Mouse (Mus musculus): ENCODE measurements around the gene Abcb8. TPM values are rescaled to one million over a fixed set of nuclear protein-coding genes. Genes with fewer than 3 reads are reported as not detected.

Abcb8 gene
- polyA plus RNA-seq, 1 experiment from 2014 or later = 55.0 TPM

DNA sequence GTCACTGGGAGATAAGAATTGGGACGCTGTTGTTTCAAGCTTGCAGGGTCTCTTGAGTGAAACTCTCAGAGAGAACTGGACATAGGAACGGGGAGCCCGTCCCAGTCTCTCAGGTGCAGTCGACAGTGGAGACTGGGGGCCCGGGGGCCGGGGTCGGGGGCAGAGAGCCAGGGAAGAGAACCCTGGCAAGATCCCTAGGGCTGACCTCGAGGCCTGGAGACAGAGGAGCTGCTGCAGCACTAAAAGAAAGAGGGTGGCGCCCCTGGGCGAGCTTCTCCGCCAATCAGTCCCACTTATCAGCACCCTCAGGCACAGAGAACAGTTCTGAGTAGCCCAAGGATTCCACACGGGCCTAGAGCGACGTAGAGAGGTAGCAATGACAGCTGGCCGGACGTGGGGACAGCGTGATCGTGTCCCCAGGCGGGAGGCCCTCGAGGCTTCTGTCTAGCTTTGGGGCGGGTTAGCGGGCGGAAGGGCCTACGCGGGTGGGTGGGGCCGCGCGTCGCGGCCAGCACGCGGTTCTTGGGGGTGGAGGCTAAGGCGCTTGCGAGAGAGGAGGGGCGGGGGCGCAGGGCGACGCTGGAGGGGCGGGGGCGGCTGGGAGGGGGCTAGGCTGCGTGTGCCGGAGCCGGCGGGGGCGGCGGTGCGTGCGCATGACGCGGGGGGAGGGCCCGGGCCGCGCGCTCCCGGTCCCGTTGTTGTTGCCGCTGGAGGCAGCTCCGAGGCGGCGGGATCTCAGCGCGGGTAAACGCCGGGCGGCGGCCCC, 58.0 kb downstream of the Abcb8 start:
- 4% methylated on average over 38 of the region's 66 CpGs for WGBS
- H3K9me3 ChIP-seq (ENCODE audit: control insufficient read depth, low read length) = no peaks in the 10 kb centered on the region
- ATAC-seq (ENCODE audit: low FRiP score, low TSS enrichment) = peak; percentile 79
- H3K4me2 ChIP-seq (replicated peaks; ENCODE audit: low read depth, low read length) = peak overlapping the region; percentile 88
- H3K9ac ChIP-seq (ENCODE audit: low read depth, low read length) = peak overlapping the region; percentile 95
- no peaks in the 10 kb centered on the region for H3K27me3 ChIP-seq (ENCODE audit: control insufficient read depth, insufficient read depth, low read length)
- peaks cover 30% of the 10 kb centered on the region for H3K4me1 ChIP-seq (ENCODE audit: control insufficient read depth, insufficient read depth, low read length)
- peak overlapping the region; percentile 83 for H3K27ac ChIP-seq (ENCODE audit: low read depth, low read length)
- H3K36me3 ChIP-seq (ENCODE audit: control insufficient read depth, insufficient read depth, low read length) = 0 out of 2 replicates have a peak, but pooled peaks cover 2% of the 10 kb centered on the region
- peak overlapping the region; percentile 82 for H3K4me3 ChIP-seq (ENCODE audit: low read length)

DNA sequence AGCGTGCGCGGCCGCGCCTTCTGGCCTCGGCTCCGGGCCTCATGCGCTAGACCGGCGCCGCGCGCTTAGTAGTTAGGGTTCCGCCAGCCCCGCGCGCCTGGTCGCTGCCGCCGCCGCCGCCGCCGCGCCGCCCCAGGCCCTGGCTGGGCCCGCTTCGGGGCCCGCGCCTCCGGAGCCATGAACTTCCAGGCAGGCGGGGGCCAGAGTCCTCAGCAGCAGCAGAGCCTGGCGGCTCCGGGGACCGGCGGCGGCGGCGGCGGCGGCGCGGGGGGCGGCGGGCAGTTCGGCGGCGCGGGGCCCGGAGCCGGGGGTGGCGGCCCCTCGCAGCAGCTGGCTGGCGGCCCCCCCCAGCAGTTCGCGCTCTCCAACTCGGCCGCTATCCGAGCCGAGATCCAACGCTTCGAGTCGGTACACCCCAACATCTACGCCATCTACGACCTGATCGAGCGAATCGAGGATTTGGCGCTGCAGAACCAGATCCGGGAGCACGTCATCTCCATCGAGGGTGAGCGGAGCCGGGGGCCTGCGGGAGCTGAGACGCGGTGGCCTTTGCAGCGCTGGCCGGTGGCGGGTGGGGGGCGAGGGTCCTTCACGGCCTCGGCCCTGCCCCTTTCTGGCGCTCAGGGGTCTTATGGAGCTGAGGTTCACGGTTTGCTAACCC, 58.7 kb downstream of the Abcb8 start, which contains the start of gene Agap3:
Agap3 (plus strand) TSS at position 148 of the 661 bp plus-strand sequence.
- H3K9me3 ChIP-seq (ENCODE audit: control insufficient read depth, low read length) = no peaks in the 10 kb centered on the region
- ATAC-seq (ENCODE audit: low FRiP score, low TSS enrichment) = 0 out of 2 replicates have a peak, but pooled peaks have one; percentile 1
- H3K27ac ChIP-seq (ENCODE audit: low read depth, low read length) = peak within 1 kb of the TSS; percentile 83
- peak within 1 kb of the TSS; percentile 88 for H3K4me2 ChIP-seq (replicated peaks; ENCODE audit: low read depth, low read length)
- H3K9ac ChIP-seq (ENCODE audit: low read depth, low read length) = peak within 1 kb of the TSS; percentile 95
- peaks cover 2% of the 10 kb centered on the region; the same call in 1 of the 2 replicates for H3K36me3 ChIP-seq (ENCODE audit: control insufficient read depth, insufficient read depth, low read length)
- H3K27me3 ChIP-seq (ENCODE audit: control insufficient read depth, insufficient read depth, low read length) = no peaks in the 10 kb centered on the region
- peaks cover 30% of the 10 kb centered on the region for H3K4me1 ChIP-seq (ENCODE audit: control insufficient read depth, insufficient read depth, low read length)
- H3K4me3 ChIP-seq (ENCODE audit: low read length) = peak within 1 kb of the TSS; percentile 82
- under 1% methylated on average over 73 of the region's 85 CpGs for WGBS

DNA sequence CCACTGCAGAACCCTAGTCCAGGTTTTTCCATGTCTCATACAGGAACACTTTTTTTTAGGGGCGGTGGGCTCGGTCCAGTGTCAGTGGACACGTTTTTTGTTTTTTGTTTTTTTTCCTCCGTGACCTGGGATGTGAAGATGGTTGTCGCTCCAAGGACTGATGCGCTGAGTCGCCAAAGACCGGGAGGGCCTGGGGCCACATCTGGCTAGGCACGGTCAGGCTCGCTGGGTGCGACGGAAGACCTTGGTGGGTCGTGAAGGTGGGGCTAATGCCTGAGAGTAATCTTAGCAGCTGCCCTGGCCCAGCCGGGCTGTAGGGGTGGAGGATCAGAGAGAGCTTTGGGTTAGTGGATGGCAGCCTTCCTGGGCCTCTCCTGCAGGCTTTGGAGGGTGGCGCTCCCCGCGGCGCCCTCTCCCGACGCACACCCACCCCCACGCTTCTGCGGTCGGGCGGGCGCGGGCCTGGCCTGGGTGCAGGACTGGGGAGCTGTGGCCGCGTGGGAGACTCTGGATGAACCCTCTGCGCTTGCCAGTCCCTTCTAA, 59.3 kb downstream of the Abcb8 start:
- Histone ChIP-seq H3K4me1 (ENCODE audit: control insufficient read depth, insufficient read depth, low read length) (peaks cover 30% of the 10 kb centered on the region), H3K4me2 (replicated peaks; ENCODE audit: low read depth, low read length) (peak overlapping the region; percentile 88), H3K9me3 (ENCODE audit: control insufficient read depth, low read length) (no peaks in the 10 kb centered on the region), H3K36me3 (ENCODE audit: control insufficient read depth, insufficient read depth, low read length) (peaks cover 2% of the 10 kb centered on the region; the same call in 1 of the 2 replicates), H3K9ac (ENCODE audit: low read depth, low read length) (peak overlapping the region; percentile 95), H3K27ac (ENCODE audit: low read depth, low read length) (peak overlapping the region; percentile 83), H3K4me3 (ENCODE audit: low read length) (peak overlapping the region; percentile 82), H3K27me3 (ENCODE audit: control insufficient read depth, insufficient read depth, low read length) (no peaks in the 10 kb centered on the region)
- WGBS = under 1% methylated on average over 29 of the region's 29 CpGs
- ATAC-seq (ENCODE audit: low FRiP score, low TSS enrichment) = peak; percentile 16; the same call in 1 of the 2 replicates

DNA sequence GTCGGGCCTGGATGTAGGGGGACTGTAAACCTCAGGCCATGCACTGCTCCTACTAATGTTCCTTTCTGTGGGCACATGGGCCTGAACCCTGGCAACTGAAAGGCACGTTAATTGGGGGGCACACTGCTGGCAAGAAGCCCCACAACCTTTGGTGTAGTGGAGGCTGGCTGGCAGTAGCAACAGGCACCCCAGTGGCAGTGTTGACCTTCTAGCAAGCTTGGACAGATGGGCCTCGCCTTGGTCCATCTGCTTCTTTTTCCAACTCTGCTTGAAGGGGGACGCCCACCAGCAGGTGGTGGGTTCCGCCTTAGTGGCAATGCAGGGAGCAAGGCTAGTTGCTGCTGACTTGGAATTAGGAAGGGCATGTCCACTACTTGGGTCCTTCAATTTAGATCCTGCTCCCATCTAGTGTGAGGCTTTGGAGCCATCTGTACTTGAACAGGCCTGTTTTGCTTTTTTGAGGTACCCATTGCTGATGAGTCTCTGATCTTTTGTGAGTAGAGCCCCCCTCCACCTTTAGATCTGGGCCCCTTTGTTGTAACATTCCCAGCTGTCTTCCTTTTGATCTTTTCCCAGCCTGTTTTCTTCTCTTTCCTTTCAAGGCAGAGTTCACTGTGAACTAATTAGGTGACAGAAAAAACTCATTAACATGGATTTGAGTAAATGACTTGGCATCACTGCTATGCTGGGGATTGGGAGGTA, 60.0 kb downstream of the Abcb8 start:
- H3K9ac ChIP-seq (ENCODE audit: low read depth, low read length) = peak overlapping the region; percentile 95
- peaks cover 27% of the 10 kb centered on the region for H3K4me1 ChIP-seq (ENCODE audit: control insufficient read depth, insufficient read depth, low read length)
- H3K9me3 ChIP-seq (ENCODE audit: control insufficient read depth, low read length) = no peaks in the 10 kb centered on the region
- WGBS = 13% methylated on average over 5 of the region's 5 CpGs
- H3K27me3 ChIP-seq (ENCODE audit: control insufficient read depth, insufficient read depth, low read length) = no peaks in the 10 kb centered on the region
- H3K4me2 ChIP-seq (replicated peaks; ENCODE audit: low read depth, low read length) = peak overlapping the region; percentile 88
- H3K27ac ChIP-seq (ENCODE audit: low read depth, low read length) = no peak overlapping the region
- ATAC-seq (ENCODE audit: low FRiP score, low TSS enrichment) = no peak
- H3K4me3 ChIP-seq (ENCODE audit: low read length) = peak overlapping the region; percentile 82
- H3K36me3 ChIP-seq (ENCODE audit: control insufficient read depth, insufficient read depth, low read length) = peaks cover 2% of the 10 kb centered on the region; the same call in 1 of the 2 replicates

DNA sequence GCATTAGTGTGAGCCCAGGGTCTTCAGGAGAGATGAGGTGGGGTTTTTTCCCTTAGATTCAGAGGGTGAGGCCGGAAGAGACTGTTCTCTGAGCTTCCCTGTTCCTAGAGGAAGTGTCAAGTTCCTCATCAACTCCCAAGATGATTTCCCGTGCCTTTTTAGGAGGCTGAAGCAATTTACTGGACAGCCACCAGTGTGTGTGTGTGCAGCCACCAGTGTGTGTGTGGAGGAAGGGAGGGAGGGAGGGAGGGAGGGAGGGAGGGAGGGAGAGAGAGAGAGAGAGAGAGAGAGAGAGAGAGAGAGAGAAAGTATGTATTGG, 60.5 kb downstream of the Abcb8 start:
- 12% methylated on average over 2 of the region's 2 CpGs for WGBS
- H3K4me3 ChIP-seq (ENCODE audit: low read length) = peak overlapping the region; percentile 82; the same call in 1 of the 2 replicates
- H3K36me3 ChIP-seq (ENCODE audit: control insufficient read depth, insufficient read depth, low read length) = peaks cover 2% of the 10 kb centered on the region; the same call in 1 of the 2 replicates
- ATAC-seq (ENCODE audit: low FRiP score, low TSS enrichment) = no peak
- peak overlapping the region; percentile 88 for H3K4me2 ChIP-seq (replicated peaks; ENCODE audit: low read depth, low read length)
- H3K27ac ChIP-seq (ENCODE audit: low read depth, low read length) = no peak overlapping the region
- H3K9me3 ChIP-seq (ENCODE audit: control insufficient read depth, low read length) = no peaks in the 10 kb centered on the region
- H3K4me1 ChIP-seq (ENCODE audit: control insufficient read depth, insufficient read depth, low read length) = peaks cover 27% of the 10 kb centered on the region
- H3K9ac ChIP-seq (ENCODE audit: low read depth, low read length) = peak overlapping the region; percentile 95; the same call in 1 of the 2 replicates
- no peaks in the 10 kb centered on the region for H3K27me3 ChIP-seq (ENCODE audit: control insufficient read depth, insufficient read depth, low read length)

DNA sequence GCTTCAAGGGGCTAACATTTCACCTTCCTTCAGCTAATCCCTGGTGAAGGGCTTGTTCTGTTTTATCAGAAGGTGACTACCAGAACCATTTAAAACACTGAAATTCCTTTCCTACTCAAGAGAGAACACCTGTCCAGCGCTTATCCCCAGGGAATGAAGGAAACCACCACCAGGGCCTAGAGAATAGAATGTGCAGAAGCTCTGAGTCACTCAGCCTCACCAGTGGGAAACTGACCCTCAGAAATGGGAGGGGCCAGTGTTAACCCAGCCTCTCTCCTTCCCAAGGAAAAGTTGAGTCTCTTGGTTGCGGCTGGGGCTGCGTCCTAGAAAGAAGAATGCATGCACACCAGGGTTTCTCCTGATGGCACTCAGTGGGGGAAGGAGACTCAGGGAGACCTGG, 61.6 kb downstream of the Abcb8 start:
- H3K9ac ChIP-seq (ENCODE audit: low read depth, low read length) = no peak overlapping the region; the same call in 1 of the 2 replicates

DNA sequence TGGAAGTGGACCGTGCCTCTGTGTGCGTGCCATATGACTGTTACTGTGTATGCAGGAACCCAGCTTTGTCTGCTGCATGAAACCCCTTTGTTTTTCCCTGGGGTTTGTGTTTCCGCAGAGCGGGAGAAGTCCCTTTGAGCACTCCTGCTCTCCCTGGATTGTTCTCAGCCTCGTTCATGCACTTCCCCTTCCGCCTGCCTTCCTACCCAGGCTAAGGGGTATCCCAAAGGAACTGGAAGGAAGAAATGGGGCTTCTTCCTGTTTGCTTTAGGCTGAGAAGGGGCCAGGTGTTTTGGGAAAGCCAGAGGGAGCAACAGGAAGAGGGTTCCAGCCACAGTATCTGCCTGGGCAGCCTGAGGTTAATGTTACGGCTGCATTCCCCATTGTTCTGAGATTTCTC, 62.1 kb downstream of the Abcb8 start:
- no peaks in the 10 kb centered on the region for H3K9me3 ChIP-seq (ENCODE audit: control insufficient read depth, low read length)
- no peak overlapping the region for H3K4me3 ChIP-seq (ENCODE audit: low read length)
- no peak overlapping the region; the same call in 1 of the 2 replicates for H3K9ac ChIP-seq (ENCODE audit: low read depth, low read length)
- peak overlapping the region; percentile 27; the same call in 1 of the 2 replicates for H3K27ac ChIP-seq (ENCODE audit: low read depth, low read length)
- H3K4me2 ChIP-seq (replicated peaks; ENCODE audit: low read depth, low read length) = no peak overlapping the region
- H3K4me1 ChIP-seq (ENCODE audit: control insufficient read depth, insufficient read depth, low read length) = peaks cover 27% of the 10 kb centered on the region
- H3K36me3 ChIP-seq (ENCODE audit: control insufficient read depth, insufficient read depth, low read length) = peaks cover 7% of the 10 kb centered on the region
- no peaks in the 10 kb centered on the region for H3K27me3 ChIP-seq (ENCODE audit: control insufficient read depth, insufficient read depth, low read length)
- 68% methylated on average over 7 of the region's 7 CpGs for WGBS
- ATAC-seq (ENCODE audit: low FRiP score, low TSS enrichment) = no peak

More for the DNA sequence above, 61.6 kb downstream of the Abcb8 start:
- Histone ChIP-seq H3K4me1 (ENCODE audit: control insufficient read depth, insufficient read depth, low read length) (peaks cover 27% of the 10 kb centered on the region), H3K27me3 (ENCODE audit: control insufficient read depth, insufficient read depth, low read length) (no peaks in the 10 kb centered on the region), H3K9me3 (ENCODE audit: control insufficient read depth, low read length) (no peaks in the 10 kb centered on the region), H3K36me3 (ENCODE audit: control insufficient read depth, insufficient read depth, low read length) (peaks cover 3% of the 10 kb centered on the region), H3K4me2 (replicated peaks; ENCODE audit: low read depth, low read length) (no peak overlapping the region), H3K4me3 (ENCODE audit: low read length) (no peak overlapping the region), H3K27ac (ENCODE audit: low read depth, low read length) (peak overlapping the region; percentile 27; the same call in 1 of the 2 replicates)
- 77% methylated on average over 3 of the region's 3 CpGs for WGBS
- no peak for ATAC-seq (ENCODE audit: low FRiP score, low TSS enrichment)

All from kidney, embryonic 14.5 days (tissue).